Mouse (Mus musculus) CD4-positive, CD25-positive, alpha-beta regulatory T cell (primary cell): ENCODE data around the gene Chil3. TPM values are rescaled to one million over a fixed set of nuclear protein-coding genes. Genes with fewer than 3 reads are reported as not detected.

Experiments used
- polyA plus RNA-seq: library from polyadenylated mRNA; unstranded; fragments of 100-300 nt; shearing (Covaris generic); gene quantifications from one replicate; pipeline ENCODE4 v1.2.1, GENCODE M21; 2017

Chil3 gene
- polyA plus RNA-seq = not detected

GRCm38 (mm10) chr3:106167464-106167863, at the start of gene Chil3:
Chil3 (minus strand) TSS chr3:106167564.

GRCm38 (mm10) chr3:106112929-106113328, 54.4 kb downstream of the Chil3 start, which contains the start of gene Chia1:
Chia1 (plus strand) TSS chr3:106113229.

Other genes starting within 250 kb of the Chil3 start
- gene I830077J02Rik, start 234.9 kb downstream of the Chil3 start, polyA plus RNA-seq = 0.60 TPM
- 83.1 TPM for gene Wdr77, start 208.2 kb downstream of the Chil3 start, polyA plus RNA-seq
- gene Atp5f1, start 207.5 kb downstream of the Chil3 start, polyA plus RNA-seq = 353 TPM
- gene Ovgp1, start 193.9 kb downstream of the Chil3 start, polyA plus RNA-seq = 7.7 TPM
- gene Pifo, start 152.9 kb downstream of the Chil3 start, polyA plus RNA-seq = 1.6 TPM
- gene Chil5, start 134.8 kb downstream of the Chil3 start, polyA plus RNA-seq = 12.3 TPM
- gene Chia1, start 54.3 kb downstream of the Chil3 start, polyA plus RNA-seq = 20.0 TPM
- not detected for gene Chil4, start 51.9 kb upstream of the Chil3 start, polyA plus RNA-seq
- gene Chil6, start 238.6 kb upstream of the Chil3 start, polyA plus RNA-seq = 0.31 TPM